Mouse (Mus musculus) neural tube, embryonic 11.5 days (tissue): ENCODE data around the gene Cdkal1. TPM values are rescaled to one million over a fixed set of nuclear protein-coding genes. Genes with fewer than 3 reads are reported as not detected.

Experiments used
- ATAC-seq: fragments of 200-750 bp; cut with Nextera tagmentation; 2 replicates; pipeline ENCODE4 v1.8.0; 2017; ENCODE audit warnings: moderate number of reproducible peaks, mild to moderate bottlenecking, moderate TSS enrichment, moderate library complexity; ENCODE audit not compliant: insufficient read depth, low FRiP score, low TSS enrichment
- DNase-seq: peaks from one replicate; pipeline ENCODE4 v3.0.0-alpha.2; 2015; ENCODE audit warnings: low spot score
- H3K27ac ChIP-seq: fragments of 300-500 bp; sonication (generic); 2 replicates; pipeline ENCODE4 v1.5.1; 2014; ENCODE audit warnings: low read depth, mild to moderate bottlenecking, low read length
- H3K27me3 ChIP-seq: fragments of 300-500 bp; sonication (generic); 2 replicates; pipeline ENCODE4 v1.6.1; 2014; ENCODE audit warnings: mild to moderate bottlenecking, low read length, mixed read lengths; ENCODE audit not compliant: control insufficient read depth, insufficient read depth
- H3K36me3 ChIP-seq: fragments of 300-500 bp; sonication (generic); 2 replicates; pipeline ENCODE4 v1.6.1; 2014; ENCODE audit warnings: mild to moderate bottlenecking, low read length, moderate library complexity, mixed read lengths; ENCODE audit not compliant: control insufficient read depth, insufficient read depth
- H3K4me1 ChIP-seq: fragments of 300-500 bp; sonication (generic); 2 replicates; pipeline ENCODE4 v1.6.1; 2014; ENCODE audit warnings: low read length, mixed read lengths; ENCODE audit not compliant: control insufficient read depth, insufficient read depth
- H3K4me2 ChIP-seq: fragments of 300-500 bp; sonication (generic); 2 replicates; pipeline ENCODE4 v1.6.1; 2014; ENCODE audit warnings: low read depth, mild to moderate bottlenecking, moderate library complexity
- H3K4me3 ChIP-seq: fragments of 300-500 bp; sonication (generic); 2 replicates; pipeline ENCODE4 v1.5.1; 2014; ENCODE audit warnings: low read depth, low read length
- H3K9ac ChIP-seq: fragments of 300-500 bp; sonication (generic); 2 replicates; pipeline ENCODE4 v1.6.1; 2014; ENCODE audit warnings: mild to moderate bottlenecking, low read length
- H3K9me3 ChIP-seq: fragments of 300-500 bp; sonication (generic); 2 replicates; pipeline ENCODE4 v1.6.1; 2016; ENCODE audit warnings: low read length; ENCODE audit not compliant: control insufficient read depth
- WGBS: fragments of 180-500 bp; shearing (Covaris S2); extraction: QIAGEN DNeasy Blood & Tissue Kit; methylation state at CpG from one replicate; pipeline ENCODE4 v1.1.7; 2014; 5-methylcytosine and 5-hydroxymethylcytosine counted together
- polyA plus RNA-seq: library from polyadenylated mRNA; unstranded; fragments of >200 nt; fragmentation: Nextera tagmentation; extraction: Ambion mirVana; gene quantifications from 2 replicates; pipeline ENCODE4 v1.2.1, GENCODE M21; 2014

The Cdkal1 gene
- polyA plus RNA-seq, 1 experiment from 2014 or later: 27.5 TPM

GRCm38 (mm10) chr13:29780713-29781112, 74.8 kb downstream of the Cdkal1 start:
- DNase-seq (no peak), ATAC-seq (no peak)
- WGBS: 66% methylated on average over 6 of the region's 6 CpGs
- H3K9me3 ChIP-seq: no peaks in the 10 kb centered on the region
- no peaks in the 10 kb centered on the region for H3K36me3 ChIP-seq
- no peak overlapping the region for H3K4me2 ChIP-seq
- no peak overlapping the region for H3K4me3 ChIP-seq
- H3K9ac ChIP-seq: no peak overlapping the region
- H3K27me3 ChIP-seq: no peaks in the 10 kb centered on the region
- H3K4me1 ChIP-seq: peaks cover 8% of the 10 kb centered on the region
- H3K27ac ChIP-seq: no peak overlapping the region

- Histone ChIP-seq H3K4me1 (peaks cover 10% of the 10 kb centered on the region), H3K36me3 (no peaks in the 10 kb centered on the region), H3K9me3 (no peaks in the 10 kb centered on the region), H3K27ac (no peak overlapping the region), H3K27me3 (no peaks in the 10 kb centered on the region), H3K4me2 (no peak overlapping the region), H3K9ac (no peak overlapping the region), H3K4me3 (no peak overlapping the region)
- WGBS: 89% methylated on average over 5 of the region's 5 CpGs
- ATAC-seq (no peak), DNase-seq (no peak)
Measured at GRCm38 (mm10) chr13:29779519-29779918, 76.0 kb downstream of the Cdkal1 start.

- WGBS: 78% methylated on average over 5 of the region's 5 CpGs
- Histone ChIP-seq H3K27ac (no peak overlapping the region), H3K4me1 (peaks cover 13% of the 10 kb centered on the region), H3K9ac (no peak overlapping the region), H3K9me3 (no peaks in the 10 kb centered on the region), H3K27me3 (no peaks in the 10 kb centered on the region), H3K4me3 (no peak overlapping the region), H3K36me3 (no peaks in the 10 kb centered on the region), H3K4me2 (no peak overlapping the region)
- ATAC-seq (no peak), DNase-seq (no peak)
Measured at GRCm38 (mm10) chr13:29779116-29779515, 76.4 kb downstream of the Cdkal1 start.

- no peaks in the 10 kb centered on the region for H3K27me3 ChIP-seq
- peaks cover 21% of the 10 kb centered on the region for H3K4me1 ChIP-seq
- DNase-seq (no peak), ATAC-seq (no peak)
- H3K9ac ChIP-seq: no peak overlapping the region
- H3K4me3 ChIP-seq: no peak overlapping the region
- H3K4me2 ChIP-seq: no peak overlapping the region
- WGBS: 86% methylated on average over 6 of the region's 6 CpGs
- H3K9me3 ChIP-seq: no peaks in the 10 kb centered on the region
- no peak overlapping the region for H3K27ac ChIP-seq
- no peaks in the 10 kb centered on the region for H3K36me3 ChIP-seq
Measured at GRCm38 (mm10) chr13:29778124-29778523, 77.3 kb downstream of the Cdkal1 start.

DNA sequence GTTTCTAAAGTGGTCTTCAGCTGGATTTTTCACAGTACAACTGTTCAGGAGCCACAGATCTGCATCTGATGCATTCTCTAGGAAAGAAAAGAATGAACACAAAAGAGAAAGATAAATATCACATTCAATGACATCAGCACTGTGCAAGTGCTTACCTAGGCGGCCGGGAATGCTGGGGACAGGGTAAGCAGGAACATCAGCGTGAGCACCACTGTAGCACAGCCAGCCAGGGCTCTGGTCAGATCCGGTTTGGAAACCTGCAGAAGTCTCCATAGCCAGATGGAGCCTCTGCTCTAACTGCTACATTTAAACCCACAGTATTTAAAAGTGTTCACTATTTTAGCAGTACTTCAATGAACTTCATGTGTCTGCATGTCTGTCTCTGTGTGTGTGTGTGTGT, 78.2 kb downstream of the Cdkal1 start:
- Histone ChIP-seq H3K27ac (no peak overlapping the region), H3K4me2 (no peak overlapping the region), H3K4me3 (no peak overlapping the region), H3K36me3 (no peaks in the 10 kb centered on the region), H3K4me1 (peaks cover 21% of the 10 kb centered on the region), H3K27me3 (no peaks in the 10 kb centered on the region), H3K9ac (no peak overlapping the region), H3K9me3 (no peaks in the 10 kb centered on the region)
- no peak for ATAC-seq
- no peak for DNase-seq
- WGBS: 76% methylated on average over 4 of the region's 4 CpGs

- WGBS: 31% methylated on average over 8 of the region's 8 CpGs
- Histone ChIP-seq H3K27ac (no peak overlapping the region), H3K27me3 (no peaks in the 10 kb centered on the region), H3K4me3 (no peak overlapping the region), H3K9me3 (no peaks in the 10 kb centered on the region), H3K36me3 (no peaks in the 10 kb centered on the region), H3K4me2 (no peak overlapping the region), H3K4me1 (peaks cover 23% of the 10 kb centered on the region), H3K9ac (no peak overlapping the region)
- ATAC-seq: peak; percentile 95
- DNase-seq: peak; percentile 50
Measured at GRCm38 (mm10) chr13:29775603-29776230, 79.8 kb downstream of the Cdkal1 start.

DNA sequence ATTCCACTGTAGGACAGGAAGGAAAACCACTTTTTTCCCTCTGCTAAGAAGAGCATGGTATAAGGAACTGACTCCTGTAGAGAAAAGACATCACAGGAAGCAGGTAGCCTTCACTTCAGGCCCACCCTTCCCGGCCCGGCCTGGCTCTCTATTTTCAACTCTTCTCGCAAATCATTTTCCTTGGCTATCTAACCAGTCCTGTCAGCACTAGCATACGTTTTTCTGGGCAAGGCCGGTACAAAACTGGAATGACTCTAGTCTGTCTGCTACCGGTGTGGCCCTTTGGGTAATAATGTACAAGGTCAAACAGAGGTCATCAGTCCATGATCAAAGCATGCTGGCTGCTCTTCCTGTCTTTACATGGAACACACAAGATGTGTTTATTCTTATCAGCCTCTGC, 81.9 kb downstream of the Cdkal1 start:
- no peak overlapping the region for H3K4me3 ChIP-seq
- no peaks in the 10 kb centered on the region for H3K9me3 ChIP-seq
- no peak for ATAC-seq
- WGBS: 22% methylated on average over 6 of the region's 6 CpGs
- H3K9ac ChIP-seq: no peak overlapping the region
- H3K4me1 ChIP-seq: peaks cover 39% of the 10 kb centered on the region
- no peak overlapping the region for H3K4me2 ChIP-seq
- H3K27me3 ChIP-seq: no peaks in the 10 kb centered on the region
- no peak for DNase-seq
- H3K27ac ChIP-seq: no peak overlapping the region
- no peaks in the 10 kb centered on the region for H3K36me3 ChIP-seq

GRCm38 (mm10) chr13:29772970-29773369, 82.5 kb downstream of the Cdkal1 start:
- no peaks in the 10 kb centered on the region for H3K27me3 ChIP-seq
- no peak overlapping the region for H3K4me3 ChIP-seq
- DNase-seq: no peak
- H3K4me1 ChIP-seq: peaks cover 39% of the 10 kb centered on the region
- no peak overlapping the region for H3K9ac ChIP-seq
- no peaks in the 10 kb centered on the region for H3K9me3 ChIP-seq
- H3K36me3 ChIP-seq: no peaks in the 10 kb centered on the region
- no peak overlapping the region for H3K4me2 ChIP-seq
- no peak overlapping the region for H3K27ac ChIP-seq
- ATAC-seq: no peak
- 59% methylated on average over 3 of the region's 3 CpGs for WGBS

- H3K36me3 ChIP-seq: no peaks in the 10 kb centered on the region
- H3K4me2 ChIP-seq: no peak overlapping the region
- no peak overlapping the region for H3K4me3 ChIP-seq
- H3K9me3 ChIP-seq: no peaks in the 10 kb centered on the region
- H3K9ac ChIP-seq: no peak overlapping the region
- DNase-seq (peak; percentile 57), ATAC-seq (peak; percentile 75)
- 0 out of 2 replicates have a peak overlapping the region, but pooled peaks have one; percentile 27 for H3K27ac ChIP-seq
- H3K27me3 ChIP-seq: no peaks in the 10 kb centered on the region
- WGBS: 23% methylated on average over 12 of the region's 12 CpGs
- H3K4me1 ChIP-seq: peaks cover 43% of the 10 kb centered on the region
Measured at GRCm38 (mm10) chr13:29769647-29770436, 85.6 kb downstream of the Cdkal1 start.
